Mouse (Mus musculus): ENCODE data around the gene Nfia. TPM values are rescaled to one million over a fixed set of nuclear protein-coding genes. Genes with fewer than 3 reads are reported as not detected.

Nfia gene
- total RNA-seq, 1 experiment = 0.27 TPM

DNA sequence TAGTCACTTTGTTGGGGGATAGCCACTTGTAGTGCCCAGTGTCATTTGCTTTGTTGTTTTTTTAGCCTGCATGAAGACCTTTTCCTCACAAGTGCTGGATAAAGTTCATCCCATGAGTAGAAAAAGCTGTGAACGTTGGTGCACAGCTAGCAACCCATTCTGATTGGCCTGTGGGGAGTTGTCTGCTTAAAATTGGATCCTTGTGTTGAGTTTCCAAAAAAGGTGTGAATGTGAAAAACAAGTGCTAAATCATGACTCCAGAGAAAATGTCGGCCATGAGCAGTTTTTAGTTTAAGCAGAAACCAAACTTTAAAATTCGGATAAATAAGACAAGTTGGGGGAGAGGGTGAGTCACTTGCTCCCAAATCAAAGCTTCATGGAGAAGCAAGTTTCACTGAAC, 259.3 kb downstream of the Nfia start:
- H3K4me1 ChIP-seq (ENCODE audit: control insufficient read depth in 2 of 2, insufficient read depth in 2 of 2, low read length in 2 of 2, poor library complexity in 1 of 2) = no peaks in the 10 kb centered on the region
- H3K27ac ChIP-seq (ENCODE audit: insufficient read depth, low read depth, low read length, poor library complexity, severe bottlenecking) = no peak overlapping the region
- no peak overlapping the region for H3K4me3 ChIP-seq (ENCODE audit: insufficient read depth in 1 of 2, low read depth in 1 of 2, low read length in 2 of 2, poor library complexity in 1 of 2, severe bottlenecking in 1 of 2)
- no peak for TF ChIP-seq ZNF384 (IDR thresholded peaks at IDR 0.05; ENCODE audit: low read depth, low read length)
- no peak for TF ChIP-seq HCFC1 (IDR thresholded peaks at IDR 0.05; ENCODE audit: borderline replicate concordance, insufficient read depth, low read length)
- no peak for TF ChIP-seq MAFK (IDR thresholded peaks at IDR 0.05; ENCODE audit: insufficient read depth, low read depth, low read length)
- no peak for TF ChIP-seq ZC3H11A (IDR thresholded peaks at IDR 0.05; ENCODE audit: borderline replicate concordance, low read depth, low read length)
- TF ChIP-seq CHD2 (IDR thresholded peaks at IDR 0.05; ENCODE audit: low read depth, low read length) = no peak
- no peak overlapping the region for H3K9ac ChIP-seq (ENCODE audit: insufficient read depth, low read depth, low read length, poor library complexity, severe bottlenecking)
- no peak for DNase-seq (ENCODE audit: low read depth, low spot score)
- H3K36me3 ChIP-seq (ENCODE audit: control insufficient read depth, insufficient read depth, low read length, poor library complexity, severe bottlenecking) = no peaks in the 10 kb centered on the region
- in situ Hi-C loops (cut with MboI; ENCODE audit: low sequenced_read_pairs in 2 of 2, unreplicated experiment in 2 of 2) = no loop called here
- H3K9me3 ChIP-seq (ENCODE audit: control insufficient read depth, insufficient read depth, low read depth, low read length) = no peaks in the 10 kb centered on the region

DNA sequence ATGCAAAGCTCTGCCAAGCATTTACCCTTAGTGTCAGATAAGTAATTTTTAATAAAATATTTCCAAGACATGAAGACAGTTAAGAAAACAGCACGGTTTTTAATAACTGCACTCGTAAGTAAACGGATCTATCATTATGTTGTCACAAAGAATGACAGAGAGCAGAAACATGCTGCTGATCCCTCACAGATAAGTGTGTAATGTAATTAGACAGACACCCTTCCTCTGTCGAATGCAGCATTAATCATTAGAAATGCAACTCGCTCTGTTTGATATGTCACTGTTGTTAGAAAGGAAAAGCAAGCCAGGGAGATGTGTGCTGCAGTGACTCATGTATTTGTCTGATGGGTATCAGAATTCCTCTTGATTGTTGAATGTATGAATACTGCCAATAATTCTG, 259.8 kb downstream of the Nfia start:
- Histone ChIP-seq H3K9me3 (ENCODE audit: control insufficient read depth, insufficient read depth, low read depth, low read length) (no peaks in the 10 kb centered on the region), H3K4me3 (ENCODE audit: insufficient read depth in 1 of 2, low read depth in 1 of 2, low read length in 2 of 2, poor library complexity in 1 of 2, severe bottlenecking in 1 of 2) (no peak overlapping the region), H3K4me1 (ENCODE audit: control insufficient read depth in 2 of 2, insufficient read depth in 2 of 2, low read length in 2 of 2, poor library complexity in 1 of 2) (no peaks in the 10 kb centered on the region), H3K36me3 (ENCODE audit: control insufficient read depth, insufficient read depth, low read length, poor library complexity, severe bottlenecking) (no peaks in the 10 kb centered on the region), H3K9ac (ENCODE audit: insufficient read depth, low read depth, low read length, poor library complexity, severe bottlenecking) (no peak overlapping the region), H3K27ac (ENCODE audit: insufficient read depth, low read depth, low read length, poor library complexity, severe bottlenecking) (no peak overlapping the region)
- no peak for DNase-seq (ENCODE audit: low read depth, low spot score)
- TF ChIP-seq MAFK (IDR thresholded peaks at IDR 0.05; ENCODE audit: insufficient read depth, low read depth, low read length) = no peak
- no peak for TF ChIP-seq ZC3H11A (IDR thresholded peaks at IDR 0.05; ENCODE audit: borderline replicate concordance, low read depth, low read length)
- TF ChIP-seq CHD2 (IDR thresholded peaks at IDR 0.05; ENCODE audit: low read depth, low read length) = no peak
- TF ChIP-seq HCFC1 (IDR thresholded peaks at IDR 0.05; ENCODE audit: borderline replicate concordance, insufficient read depth, low read length) = no peak
- no peak for TF ChIP-seq ZNF384 (IDR thresholded peaks at IDR 0.05; ENCODE audit: low read depth, low read length)
- in situ Hi-C loops (cut with MboI; ENCODE audit: low sequenced_read_pairs in 2 of 2, unreplicated experiment in 2 of 2) = no loop called here

DNA sequence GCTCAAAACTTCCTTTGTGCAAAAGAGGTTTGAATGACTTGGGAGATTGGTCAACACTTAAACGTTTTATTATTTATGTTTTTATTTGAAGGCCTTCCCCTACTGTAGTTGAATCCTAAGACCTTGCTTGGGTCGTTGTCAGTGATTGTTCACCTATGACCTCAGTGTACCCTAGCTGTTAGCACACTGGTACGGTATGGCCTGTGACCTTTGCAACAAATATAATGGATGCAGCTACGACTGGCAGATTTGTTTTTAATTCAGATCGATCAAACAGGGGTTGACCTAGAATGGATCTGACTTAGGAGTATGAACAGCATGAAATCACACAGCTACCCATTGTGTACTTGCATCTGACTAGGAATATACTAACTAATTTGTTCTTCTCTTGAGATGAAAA, 266.6 kb downstream of the Nfia start:
- TF ChIP-seq CHD2 (IDR thresholded peaks at IDR 0.05; ENCODE audit: low read depth, low read length) (no peak), MAFK (IDR thresholded peaks at IDR 0.05; ENCODE audit: insufficient read depth, low read depth, low read length) (no peak), ZNF384 (IDR thresholded peaks at IDR 0.05; ENCODE audit: low read depth, low read length) (no peak)
- Histone ChIP-seq H3K4me3 (ENCODE audit: insufficient read depth in 1 of 2, low read depth in 1 of 2, low read length in 2 of 2, poor library complexity in 1 of 2, severe bottlenecking in 1 of 2) (no peak overlapping the region), H3K27ac (ENCODE audit: insufficient read depth, low read depth, low read length, poor library complexity, severe bottlenecking) (no peak overlapping the region), H3K9ac (ENCODE audit: insufficient read depth, low read depth, low read length, poor library complexity, severe bottlenecking) (no peak overlapping the region), H3K9me3 (ENCODE audit: control insufficient read depth, insufficient read depth, low read depth, low read length) (no peaks in the 10 kb centered on the region), H3K4me1 (ENCODE audit: control insufficient read depth in 2 of 2, insufficient read depth in 2 of 2, low read length in 2 of 2, poor library complexity in 1 of 2) (no peaks in the 10 kb centered on the region), H3K36me3 (ENCODE audit: control insufficient read depth, insufficient read depth, low read length, poor library complexity, severe bottlenecking) (no peaks in the 10 kb centered on the region)
- DNase-seq (ENCODE audit: low read depth, low spot score) = no peak
- in situ Hi-C loops (cut with MboI; ENCODE audit: low sequenced_read_pairs in 2 of 2, unreplicated experiment in 2 of 2) = no loop called here

DNA sequence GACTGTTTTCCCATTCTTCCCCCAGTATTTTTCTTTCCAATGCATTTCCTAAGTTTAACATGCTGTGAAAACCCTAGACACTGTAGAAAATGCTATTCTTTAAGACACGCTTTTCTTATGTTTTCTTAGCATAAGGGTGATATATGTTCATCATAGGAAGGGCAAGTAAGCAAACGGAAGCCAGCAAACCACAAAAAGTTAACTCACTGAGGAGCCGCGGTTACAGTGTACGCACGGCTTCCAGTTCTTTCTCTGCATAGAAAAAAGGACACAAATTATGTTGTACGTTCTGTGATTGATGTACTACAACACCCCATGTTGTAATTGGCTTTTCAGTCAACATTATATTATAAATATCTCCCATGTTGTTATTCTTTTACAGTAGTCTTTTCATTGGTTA, 267.6 kb downstream of the Nfia start:
- in situ Hi-C loops (cut with MboI; ENCODE audit: low sequenced_read_pairs in 2 of 2, unreplicated experiment in 2 of 2) = no loop called here
- Histone ChIP-seq H3K36me3 (ENCODE audit: control insufficient read depth, insufficient read depth, low read length, poor library complexity, severe bottlenecking) (no peaks in the 10 kb centered on the region), H3K4me3 (ENCODE audit: insufficient read depth in 1 of 2, low read depth in 1 of 2, low read length in 2 of 2, poor library complexity in 1 of 2, severe bottlenecking in 1 of 2) (no peak overlapping the region), H3K9ac (ENCODE audit: insufficient read depth, low read depth, low read length, poor library complexity, severe bottlenecking) (no peak overlapping the region), H3K27ac (ENCODE audit: insufficient read depth, low read depth, low read length, poor library complexity, severe bottlenecking) (no peak overlapping the region), H3K9me3 (ENCODE audit: control insufficient read depth, insufficient read depth, low read depth, low read length) (no peaks in the 10 kb centered on the region), H3K4me1 (ENCODE audit: control insufficient read depth in 2 of 2, insufficient read depth in 2 of 2, low read length in 2 of 2, poor library complexity in 1 of 2) (no peaks in the 10 kb centered on the region)
- TF ChIP-seq HCFC1 (IDR thresholded peaks at IDR 0.05; ENCODE audit: borderline replicate concordance, insufficient read depth, low read length) (no peak), ZC3H11A (IDR thresholded peaks at IDR 0.05; ENCODE audit: borderline replicate concordance, low read depth, low read length) (no peak)
- no peak for DNase-seq (ENCODE audit: low read depth, low spot score)

DNA sequence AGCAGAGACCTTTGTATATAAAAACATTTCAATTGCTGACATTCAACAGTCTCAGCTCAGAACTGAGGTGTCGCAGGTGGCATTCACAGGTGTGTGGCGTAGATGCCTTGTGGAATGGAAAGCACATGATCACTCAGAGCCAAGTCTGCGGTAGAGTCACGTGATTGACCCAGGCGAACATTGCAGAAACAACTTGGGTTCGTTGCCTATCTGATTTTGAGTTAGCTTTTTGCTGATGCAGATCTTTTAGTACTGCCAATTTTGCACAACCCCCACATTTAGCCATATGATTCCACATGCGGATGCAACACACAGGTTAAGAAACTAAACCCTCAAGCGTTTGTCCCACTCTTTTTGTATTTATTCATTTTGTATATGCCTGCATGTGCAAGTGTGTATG, 272.1 kb downstream of the Nfia start:
- DNase-seq (ENCODE audit: low read depth, low spot score) = no peak
- TF ChIP-seq MAFK (IDR thresholded peaks at IDR 0.05; ENCODE audit: insufficient read depth, low read depth, low read length) = no peak
- no peak for TF ChIP-seq ZNF384 (IDR thresholded peaks at IDR 0.05; ENCODE audit: low read depth, low read length)
- no peak for TF ChIP-seq CHD2 (IDR thresholded peaks at IDR 0.05; ENCODE audit: low read depth, low read length)
- TF ChIP-seq ZC3H11A (IDR thresholded peaks at IDR 0.05; ENCODE audit: borderline replicate concordance, low read depth, low read length) = no peak
- no peak for TF ChIP-seq HCFC1 (IDR thresholded peaks at IDR 0.05; ENCODE audit: borderline replicate concordance, insufficient read depth, low read length)
- Histone ChIP-seq H3K27ac (ENCODE audit: insufficient read depth, low read depth, low read length, poor library complexity, severe bottlenecking) (no peak overlapping the region), H3K4me1 (ENCODE audit: control insufficient read depth in 2 of 2, insufficient read depth in 2 of 2, low read length in 2 of 2, poor library complexity in 1 of 2) (no peaks in the 10 kb centered on the region), H3K4me3 (ENCODE audit: insufficient read depth in 1 of 2, low read depth in 1 of 2, low read length in 2 of 2, poor library complexity in 1 of 2, severe bottlenecking in 1 of 2) (no peak overlapping the region), H3K36me3 (ENCODE audit: control insufficient read depth, insufficient read depth, low read length, poor library complexity, severe bottlenecking) (no peaks in the 10 kb centered on the region), H3K9ac (ENCODE audit: insufficient read depth, low read depth, low read length, poor library complexity, severe bottlenecking) (no peak overlapping the region), H3K9me3 (ENCODE audit: control insufficient read depth, insufficient read depth, low read depth, low read length) (no peaks in the 10 kb centered on the region)
- in situ Hi-C loops (cut with MboI; ENCODE audit: low sequenced_read_pairs in 2 of 2, unreplicated experiment in 2 of 2) = no loop called here

Measured in ES-E14 (cell line).